Mouse (Mus musculus): ENCODE measurements at regions not wholly inside any gene's neighbourhood (a gene's known extent, or its start where the extent isn't known, plus 50 kb on each side); places are given as distances from the start of the nearest gene placed in this dataset.
A peak's percentile ranks its signal among the peaks of the same experiment; 100 is the strongest.
"Not testable (repeated sequence)": the region's sequence is repeated elsewhere in the genome, so short reads cannot be mapped to it uniquely, and the experiment has no call there.

GRCm38 (mm10) chr17:82674593-82674992, 540.5 kb upstream of the Pkdcc start:
- DNase-seq (ENCODE audit: low read depth, low spot score): no peak

GRCm38 (mm10) chr17:82666557-82666956, 548.5 kb upstream of the Pkdcc start:
- not testable (repeated sequence) for DNase-seq (ENCODE audit: low read depth, low spot score)

GRCm38 (mm10) chr17:82664352-82664751, 550.7 kb upstream of the Pkdcc start:
- DNase-seq (ENCODE audit: low read depth, low spot score): no peak

GRCm38 (mm10) chr17:82636459-82637189, 578.5 kb upstream of the Pkdcc start:
- DNase-seq (ENCODE audit: low read depth, low spot score): no peak

- DNase-seq (ENCODE audit: low read depth, low spot score): no peak
These were observed 579.2 kb upstream of the Pkdcc start for GRCm38 (mm10) chr17:82635849-82636248.

- no peak for DNase-seq (ENCODE audit: low read depth, low spot score)
These were observed 608.4 kb upstream of the Pkdcc start for GRCm38 (mm10) chr17:82606642-82607175.

GRCm38 (mm10) chr17:82583801-82584200, 631.3 kb upstream of the Pkdcc start:
- no peak for DNase-seq (ENCODE audit: low read depth, low spot score)

- DNase-seq (ENCODE audit: low read depth, low spot score): no peak
These were observed 681.6 kb upstream of the Pkdcc start for GRCm38 (mm10) chr17:82533521-82533920.

- no peak for DNase-seq (ENCODE audit: low read depth, low spot score)
These were observed 697.0 kb upstream of the Pkdcc start for GRCm38 (mm10) chr17:82518129-82518528.

GRCm38 (mm10) chr17:82516850-82517249, 698.2 kb upstream of the Pkdcc start:
- no peak for DNase-seq (ENCODE audit: low read depth, low spot score)

- no peak for DNase-seq (ENCODE audit: low read depth, low spot score)
These were observed 701.3 kb upstream of the Pkdcc start for GRCm38 (mm10) chr17:82513816-82514215.

GRCm38 (mm10) chr17:82504291-82504690, 710.8 kb upstream of the Pkdcc start:
- peak; percentile 4 for DNase-seq (ENCODE audit: low read depth, low spot score)

GRCm38 (mm10) chr17:82485544-82485943, 729.5 kb upstream of the Pkdcc start:
- no peak for DNase-seq (ENCODE audit: low read depth, low spot score)

- DNase-seq (ENCODE audit: low read depth, low spot score): no peak
These were observed 730.5 kb upstream of the Pkdcc start for GRCm38 (mm10) chr17:82484609-82485008.

- no peak for DNase-seq (ENCODE audit: low read depth, low spot score)
These were observed 719.8 kb upstream of the Slc8a1 start for GRCm38 (mm10) chr17:82457972-82458371.

- DNase-seq (ENCODE audit: low read depth, low spot score): no peak
These were observed 715.7 kb upstream of the Slc8a1 start for GRCm38 (mm10) chr17:82453847-82454246.

GRCm38 (mm10) chr17:82439105-82439504, 700.9 kb upstream of the Slc8a1 start:
- DNase-seq (ENCODE audit: low read depth, low spot score): no peak

GRCm38 (mm10) chr17:82437206-82437605, 699.0 kb upstream of the Slc8a1 start:
- peak; percentile 56 for DNase-seq (ENCODE audit: low read depth, low spot score)

- no peak for DNase-seq (ENCODE audit: low read depth, low spot score)
These were observed 694.5 kb upstream of the Slc8a1 start for GRCm38 (mm10) chr17:82432678-82433077.

GRCm38 (mm10) chr17:82408296-82408695, 670.1 kb upstream of the Slc8a1 start:
- no peak for DNase-seq (ENCODE audit: low read depth, low spot score)

GRCm38 (mm10) chr17:82399328-82399727, 661.2 kb upstream of the Slc8a1 start:
- DNase-seq (ENCODE audit: low read depth, low spot score): no peak

GRCm38 (mm10) chr17:82379371-82379770, 641.2 kb upstream of the Slc8a1 start:
- not testable (repeated sequence) for DNase-seq (ENCODE audit: low read depth, low spot score)

- DNase-seq (ENCODE audit: low read depth, low spot score): no peak
These were observed 640.2 kb upstream of the Slc8a1 start for GRCm38 (mm10) chr17:82378248-82378820.

Measured in ES-CJ7 (cell line).